Mouse (Mus musculus): ENCODE data around the gene Git1.

The Git1 gene

DNA sequence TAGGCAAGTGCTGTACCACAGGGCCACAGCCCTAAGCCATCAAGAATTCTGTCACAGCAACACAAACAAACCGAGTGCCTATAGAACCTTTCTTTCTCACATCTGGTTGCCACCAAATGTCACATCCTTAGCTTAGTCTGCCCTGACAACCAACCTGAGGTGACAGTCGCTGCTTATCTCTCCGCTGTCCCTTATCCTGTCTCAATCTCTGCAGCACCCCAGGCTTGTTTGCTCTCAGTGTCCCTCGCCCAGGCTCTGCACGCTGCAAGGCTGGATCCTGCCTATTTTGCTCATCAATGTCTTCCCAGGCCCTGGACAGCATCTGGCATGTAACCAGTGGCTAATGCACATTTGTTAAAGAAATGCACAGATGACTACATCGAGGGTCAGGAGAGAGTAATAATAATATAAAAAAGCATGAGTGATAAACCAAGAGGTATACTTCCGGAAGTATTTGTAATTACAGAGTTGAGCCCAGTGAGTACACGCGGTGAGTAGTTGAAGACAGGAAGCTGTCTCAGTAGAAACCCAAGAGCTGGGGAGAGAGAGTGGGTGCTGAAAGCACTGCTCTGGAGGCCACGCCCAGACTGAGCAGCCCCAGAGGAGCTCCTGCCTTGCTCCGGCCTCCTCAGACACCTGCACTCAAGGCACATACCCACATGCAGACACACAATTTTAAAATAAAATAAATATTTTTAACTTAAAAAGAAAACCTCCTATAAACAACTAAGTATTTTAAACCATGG is 9.7 kb upstream of the Git1 start:
- no peak for DNase-seq

DNA sequence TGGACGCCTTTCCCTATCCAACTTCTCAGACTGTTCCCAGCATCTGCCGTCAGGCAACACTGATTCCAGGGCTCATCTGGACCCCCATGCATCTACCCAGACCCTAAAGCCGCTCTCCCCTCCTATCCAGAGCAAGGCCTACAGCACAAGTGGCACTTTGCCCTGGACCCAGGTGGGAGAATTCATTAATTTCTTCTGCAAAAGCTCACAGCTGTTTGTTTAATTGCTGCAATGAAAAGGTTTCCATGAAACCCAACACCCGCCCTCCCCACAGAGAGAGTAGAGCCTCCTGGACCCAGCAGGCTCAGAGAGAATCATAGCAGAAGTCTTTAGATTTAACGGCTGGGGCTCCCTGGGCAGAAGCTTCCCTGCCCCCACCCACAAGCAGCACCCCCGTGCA is 8.1 kb upstream of the Git1 start:
- DNase-seq: no peak

DNA sequence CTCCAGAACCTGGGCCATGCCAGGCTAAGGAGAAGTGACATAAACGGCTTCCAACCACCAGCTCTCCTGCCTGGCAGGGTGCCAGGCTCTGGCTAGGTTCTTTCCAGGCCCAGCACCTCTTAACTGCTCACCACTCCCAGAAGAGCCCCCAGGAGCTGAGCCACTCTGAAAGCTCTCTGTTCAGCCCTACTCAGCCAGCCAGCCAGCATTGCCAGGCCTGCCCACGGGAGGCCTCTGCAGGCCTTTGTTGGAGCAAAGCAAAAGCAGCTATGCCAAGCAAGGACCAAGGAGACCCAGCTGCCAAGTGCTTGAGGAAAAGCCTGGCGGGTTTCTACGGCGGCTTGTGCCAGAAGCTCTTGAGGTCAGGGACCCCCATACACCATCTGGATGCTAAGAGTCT is 6.6 kb upstream of the Git1 start:
- DNase-seq: no peak

DNA sequence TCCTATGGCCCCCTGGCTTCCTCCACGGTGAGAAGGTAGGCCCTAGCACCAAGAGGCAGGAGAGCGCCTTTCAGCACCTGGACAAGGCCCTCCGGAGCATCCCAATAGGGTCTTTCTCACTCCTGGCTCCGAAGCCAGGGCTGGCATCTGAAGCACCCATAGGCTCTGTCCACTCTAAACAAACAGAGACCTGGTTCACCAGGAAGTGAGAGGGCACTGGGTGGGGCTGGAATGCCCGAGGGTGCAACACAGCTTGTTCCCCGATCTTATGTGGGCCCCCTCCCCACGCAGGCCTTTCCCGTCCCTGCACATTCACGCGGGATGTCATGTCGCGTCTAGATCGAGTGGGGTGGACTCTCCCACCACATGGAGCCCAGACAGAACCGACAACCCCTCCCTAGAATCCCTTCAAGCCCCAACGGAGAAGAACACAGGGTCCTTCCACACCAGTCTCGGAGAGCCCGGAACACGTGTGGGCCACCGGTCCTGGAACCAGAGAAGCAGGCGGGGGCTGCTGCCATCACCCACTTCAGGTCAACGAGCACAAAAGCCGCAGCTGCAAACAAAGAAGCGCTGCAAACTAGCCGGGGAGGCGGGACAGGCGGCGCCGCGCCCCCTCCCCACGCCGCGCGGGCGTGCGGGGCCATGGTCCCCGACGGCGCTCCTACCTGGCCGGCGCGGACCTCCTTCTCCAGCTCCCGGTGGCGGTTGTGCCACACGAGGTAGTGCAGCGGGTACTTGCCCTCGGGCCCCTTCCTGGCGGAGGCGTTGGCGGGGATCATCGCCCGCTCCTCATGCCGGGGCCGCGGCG is 4.4 kb upstream of the Git1 start:
- DNase-seq: no peak

DNA sequence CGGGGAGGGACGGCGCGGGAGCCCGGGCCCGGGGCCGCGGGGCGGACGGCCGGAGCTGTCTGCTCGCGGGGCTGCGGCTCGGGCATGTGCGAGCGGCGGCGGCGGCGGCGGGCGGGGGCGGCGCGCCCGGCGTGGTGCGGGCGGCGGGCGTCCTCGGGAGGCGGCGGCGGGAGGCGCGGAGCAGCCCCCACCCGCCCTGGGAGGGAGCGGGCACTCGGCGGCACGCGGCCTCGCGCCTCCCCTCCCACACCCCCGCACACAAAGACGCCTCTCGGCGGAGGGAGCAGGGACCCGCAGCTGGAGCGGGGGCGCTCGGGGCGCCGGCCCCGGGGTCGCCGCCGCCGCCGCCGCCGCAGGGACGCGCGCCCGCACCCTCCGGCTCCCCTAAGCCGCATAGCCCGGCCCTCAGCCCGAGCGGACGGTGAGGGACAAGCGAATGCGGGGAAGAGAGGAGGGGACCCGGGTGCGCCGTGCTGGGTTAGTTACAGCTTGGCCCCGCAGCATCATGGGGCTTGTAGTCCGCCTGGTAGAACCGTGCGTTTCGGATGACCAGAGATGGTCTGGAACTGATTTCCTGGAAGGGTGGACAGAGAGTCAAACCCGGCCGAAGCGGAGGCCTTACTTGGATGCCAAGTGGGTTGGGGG is 3.6 kb upstream of the Git1 start, which contains the start of gene Ankrd13b:
Gene Ankrd13b, minus strand, starts transcription at position 88 of the 645 bp plus-strand sequence.
- DNase-seq: peak; percentile 80

DNA sequence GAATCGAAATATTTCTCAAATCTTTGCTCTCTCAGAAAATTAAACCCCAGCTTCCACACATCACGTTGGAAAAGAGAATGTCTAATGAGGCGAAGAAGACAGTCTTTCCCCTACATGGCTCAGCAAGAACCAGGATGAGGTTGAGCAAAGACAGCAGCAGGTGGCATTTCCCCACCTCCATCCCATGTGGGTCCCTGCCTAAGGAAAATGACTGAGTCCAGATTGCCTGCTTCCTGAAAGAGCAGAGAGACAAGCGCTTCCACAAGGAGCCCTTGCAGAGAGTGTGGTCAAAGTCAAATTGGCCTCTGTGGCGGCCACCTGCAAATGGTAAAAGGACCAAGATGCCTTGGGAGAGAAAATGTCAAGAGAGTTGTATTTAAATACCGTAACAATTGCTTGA is 2.9 kb upstream of the Git1 start:
- no peak for DNase-seq

DNA sequence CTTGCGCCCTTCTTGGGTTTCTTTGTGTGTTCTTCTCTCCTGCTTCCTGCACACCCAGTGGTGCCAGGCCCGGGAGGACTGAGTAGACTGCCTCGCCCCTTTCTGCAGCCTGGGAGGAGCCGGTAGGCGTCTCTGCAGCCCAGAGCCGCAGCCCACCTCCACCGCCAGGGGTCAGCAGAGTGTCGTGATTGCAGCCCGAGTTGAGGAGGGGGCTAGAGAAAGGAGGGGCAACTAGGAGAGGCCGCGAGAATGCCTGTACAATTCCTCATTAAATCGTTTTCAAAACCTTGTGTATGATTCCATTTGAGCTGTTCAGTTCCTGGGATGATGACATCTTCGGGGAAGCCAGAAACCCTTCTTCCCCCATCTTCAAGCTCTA is 2.2 kb upstream of the Git1 start:
- DNase-seq: peak; percentile 90

DNA sequence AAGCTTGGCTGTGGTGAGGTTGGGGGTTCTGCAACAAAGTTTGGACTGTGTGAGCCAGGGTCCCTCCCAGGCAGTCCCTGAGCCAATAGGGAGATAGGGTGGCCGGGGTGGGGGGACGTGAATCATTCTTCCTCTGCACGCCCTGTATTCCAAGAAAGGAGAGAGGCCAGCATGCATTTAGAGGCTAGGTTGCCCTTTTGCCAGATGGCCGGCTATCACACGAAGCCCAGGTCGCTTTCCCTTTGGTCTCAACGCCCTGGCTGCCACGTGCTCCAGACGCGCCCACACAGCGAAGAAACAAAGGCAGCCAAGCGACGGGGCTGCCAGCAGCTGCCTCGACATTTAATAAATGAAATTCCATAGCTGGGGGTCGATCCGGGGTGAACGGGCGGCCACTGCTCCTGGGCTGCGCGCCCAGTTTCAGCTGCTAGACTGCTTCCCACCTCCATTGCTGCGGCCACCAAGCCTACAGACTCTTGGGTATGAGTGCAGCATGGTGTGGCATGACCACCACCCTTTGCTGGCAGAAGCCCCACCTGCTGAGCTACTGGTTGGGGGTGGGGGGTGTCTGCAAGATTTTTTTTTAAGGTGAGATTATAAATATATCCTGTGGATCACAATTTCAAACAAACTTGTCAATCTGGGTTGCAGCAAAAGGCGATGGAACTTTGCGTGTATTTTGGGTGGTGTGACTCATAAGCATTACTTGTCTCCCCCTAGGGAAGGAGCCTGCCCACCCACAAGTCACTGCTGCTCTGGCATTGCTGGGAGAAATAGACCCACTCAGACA is 1.7 kb upstream of the Git1 start:
- DNase-seq: no peak

DNA sequence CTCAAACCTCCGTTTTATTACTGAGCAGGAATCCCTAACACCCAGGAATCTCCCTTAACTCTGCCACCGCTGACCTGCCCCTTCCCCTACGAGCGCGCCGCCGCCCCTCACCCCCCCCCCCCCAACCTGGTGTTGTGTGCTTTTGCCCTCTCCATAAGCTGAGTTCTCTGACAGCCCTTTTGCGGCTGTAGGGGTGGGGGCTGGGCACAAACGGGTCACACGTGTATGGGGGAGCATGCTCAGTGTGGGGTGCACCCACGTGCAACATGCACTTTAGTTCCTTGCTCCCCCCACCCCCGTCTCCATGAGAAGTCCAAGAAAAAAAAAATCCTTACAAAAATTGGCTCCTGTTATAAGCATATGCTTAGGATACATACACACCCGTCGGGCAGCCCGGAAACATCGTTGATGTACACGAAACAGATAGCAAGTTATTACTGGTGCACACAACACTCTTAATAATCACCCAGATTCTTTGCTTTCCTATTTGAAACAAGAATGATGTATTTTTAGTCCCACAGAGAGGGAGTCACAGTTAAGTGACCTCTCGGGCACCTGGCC is 971 bp upstream of the Git1 start:
- DNase-seq: peak; percentile 76

DNA sequence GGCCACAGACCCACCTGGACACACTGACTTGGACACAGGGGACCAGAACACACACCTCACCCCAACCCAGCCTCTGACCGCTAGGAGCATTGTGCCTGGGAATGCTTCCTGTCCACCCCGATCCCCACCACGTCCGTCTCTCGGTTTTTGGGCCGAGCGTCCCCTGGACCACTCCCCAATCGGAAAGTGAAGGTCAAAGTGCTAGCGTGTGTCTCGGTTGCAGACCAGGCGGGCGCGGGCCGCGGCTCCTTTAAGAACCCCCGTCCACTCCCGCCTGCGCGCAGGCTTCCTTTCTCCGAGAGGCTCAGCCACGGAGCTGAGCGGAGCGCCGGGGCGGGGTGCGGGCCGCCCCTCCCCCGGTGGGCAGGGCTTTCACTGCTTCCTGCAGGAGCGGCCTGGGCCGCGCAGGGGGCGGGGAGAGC is 440 bp upstream of the Git1 start:
- peak; percentile 95 for DNase-seq

DNA sequence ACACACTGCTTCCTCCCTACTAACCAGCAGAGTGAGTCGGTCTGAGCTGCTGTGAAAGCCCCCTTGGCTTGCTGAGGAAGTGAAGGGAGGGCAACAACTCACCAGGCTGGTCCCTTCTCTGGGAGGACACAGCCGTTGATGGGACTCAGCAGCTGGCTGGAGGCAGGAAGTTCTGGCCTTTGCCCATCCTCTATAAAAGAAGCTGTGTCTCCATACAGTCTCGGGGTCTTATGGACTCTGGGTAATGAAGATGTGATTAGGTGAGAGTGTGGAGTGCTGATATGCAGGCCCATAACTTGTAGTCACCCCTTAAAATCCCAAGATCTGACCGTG is 948 bp downstream of the Git1 start:
- DNase-seq: no peak

DNA sequence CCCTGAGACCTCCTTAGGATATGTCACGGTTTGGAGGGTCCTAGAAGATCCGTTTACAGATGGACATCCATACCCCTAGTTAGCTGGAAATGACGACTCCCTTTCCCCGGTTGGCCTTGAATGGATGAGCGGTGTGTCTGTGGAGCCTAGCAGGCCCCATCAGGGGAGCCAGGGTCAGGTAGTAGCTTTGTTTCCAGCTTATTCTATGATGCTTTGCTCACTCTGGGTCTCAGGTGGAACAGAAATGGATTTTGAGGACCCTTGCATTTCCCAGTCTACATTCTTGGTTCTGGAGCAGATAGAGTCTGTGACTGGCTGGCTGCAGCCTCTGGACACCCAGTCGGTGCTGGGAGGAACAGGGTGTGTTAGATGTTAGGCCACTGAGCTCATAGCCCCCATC is 1.4 kb downstream of the Git1 start:
- DNase-seq: no peak

DNA sequence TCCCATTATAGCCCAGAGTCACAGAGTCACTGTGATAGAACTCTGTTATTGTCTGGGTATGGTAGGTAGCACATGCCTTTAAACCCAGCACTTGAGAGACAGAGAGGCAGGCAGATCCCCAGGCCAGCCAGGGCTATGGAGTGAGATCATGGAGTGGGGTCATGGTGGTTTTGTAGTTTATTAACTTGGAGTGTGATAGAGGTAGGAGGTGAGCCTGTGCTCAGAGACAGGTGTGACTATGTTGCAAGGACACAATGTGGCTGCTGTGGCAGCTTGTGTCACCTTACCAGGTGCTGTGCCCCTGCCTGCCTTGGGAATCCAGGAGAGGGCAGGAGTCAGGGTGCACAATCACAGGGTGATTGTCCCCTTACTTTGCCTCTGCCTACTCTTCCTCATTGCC is 2.1 kb downstream of the Git1 start:
- no peak for DNase-seq

DNA sequence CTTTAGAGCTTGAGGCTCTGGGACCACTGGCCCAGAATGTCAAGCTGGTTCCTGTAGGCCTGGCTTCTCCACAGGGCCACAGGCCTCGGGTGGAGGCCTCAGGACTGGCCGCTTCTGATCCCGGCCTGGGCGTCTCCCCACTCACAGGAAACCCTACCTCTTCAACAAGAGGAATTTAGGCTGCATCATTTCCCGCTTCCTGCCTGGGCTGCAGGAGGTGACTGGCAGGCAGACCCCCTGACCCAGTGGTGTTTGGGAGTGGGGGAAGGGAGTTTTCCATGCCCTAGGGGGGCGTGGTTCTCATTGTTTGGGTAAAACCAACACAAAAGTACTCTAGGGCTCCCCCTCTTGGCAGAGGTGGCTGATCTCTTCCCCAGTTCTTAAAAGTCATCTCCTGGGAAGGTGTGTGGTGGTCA is 4.0 kb downstream of the Git1 start:
- DNase-seq: no peak

DNA sequence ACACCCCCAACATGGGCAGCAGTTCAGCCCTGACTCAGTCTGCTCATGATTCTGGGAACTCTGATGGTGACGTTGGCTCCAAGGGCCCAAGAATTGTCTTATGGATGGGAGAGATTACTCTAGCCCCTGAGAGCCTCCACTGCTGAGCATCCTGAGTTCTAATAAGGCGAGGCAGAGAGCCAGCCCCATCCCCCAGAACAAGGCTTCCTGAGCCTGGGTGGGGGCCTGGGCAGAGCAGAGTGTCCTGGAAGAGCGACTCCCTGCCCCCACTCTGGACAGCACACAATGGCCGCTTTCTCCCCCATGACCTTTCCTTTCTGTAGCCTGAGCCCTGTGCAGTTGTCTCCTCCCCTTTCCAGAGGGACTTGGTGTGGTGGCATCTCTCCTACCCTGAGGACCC is 4.5 kb downstream of the Git1 start:
- DNase-seq: peak; percentile 84

DNA sequence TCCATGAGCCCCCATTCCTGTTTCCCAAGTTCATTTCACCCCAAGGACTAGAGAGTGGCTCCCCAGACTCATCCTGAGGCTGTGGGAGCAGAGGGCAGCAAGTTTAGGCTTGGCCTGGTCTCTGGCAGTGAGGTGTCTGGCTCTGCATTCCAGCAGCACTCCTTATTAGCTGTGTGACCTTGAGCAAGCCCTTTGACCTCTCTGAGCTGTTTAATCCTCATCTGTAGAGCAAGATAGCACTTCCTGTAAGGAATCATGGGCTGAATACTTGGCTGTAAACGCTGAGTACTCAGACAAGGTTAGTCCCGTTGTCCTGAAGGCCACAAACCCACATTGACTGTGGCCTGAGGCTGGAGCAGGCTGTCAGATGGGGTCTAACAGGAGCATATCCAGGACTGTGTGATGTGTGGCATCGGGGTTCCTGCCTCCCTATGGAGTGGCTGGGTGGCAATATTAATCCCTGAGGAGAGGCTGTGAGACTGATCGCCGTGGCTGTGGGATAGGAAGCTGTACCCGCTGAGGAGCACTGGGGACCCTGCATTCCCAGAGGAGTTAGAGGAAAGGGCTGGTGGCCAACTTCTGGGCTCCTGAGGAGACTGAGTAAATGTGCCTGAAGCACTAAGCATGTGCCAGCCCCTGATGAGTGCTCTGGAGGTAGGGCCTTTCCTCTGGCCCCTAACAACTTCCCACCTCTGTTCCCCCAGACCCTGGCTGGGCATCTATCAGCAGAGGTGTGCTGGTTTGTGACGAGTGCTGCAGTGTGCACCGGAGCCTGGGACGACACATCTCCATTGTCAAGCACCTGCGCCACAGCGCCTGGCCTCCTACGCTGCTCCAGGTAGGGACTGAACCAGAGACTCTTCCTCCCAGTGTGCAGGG is 5.1 kb downstream of the Git1 start:
- DNase-seq: no peak

DNA sequence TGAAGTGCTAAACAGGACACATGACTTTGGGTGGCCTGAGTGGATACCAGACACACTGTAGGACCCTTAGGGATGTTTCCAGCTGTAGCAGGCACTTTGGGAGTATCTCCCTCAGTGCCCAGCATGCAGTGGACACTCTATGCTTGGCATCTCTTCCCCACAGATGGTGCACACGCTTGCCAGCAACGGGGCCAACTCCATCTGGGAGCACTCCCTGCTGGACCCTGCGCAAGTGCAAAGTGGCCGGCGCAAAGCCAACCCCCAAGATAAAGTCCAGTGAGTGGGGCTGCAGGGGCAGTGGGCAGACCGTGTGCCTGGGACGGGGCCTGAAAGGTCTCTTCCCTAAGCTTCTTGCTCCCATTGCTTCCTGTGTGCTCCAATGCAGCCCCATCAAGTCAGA is 6.0 kb downstream of the Git1 start:
- no peak for DNase-seq

DNA sequence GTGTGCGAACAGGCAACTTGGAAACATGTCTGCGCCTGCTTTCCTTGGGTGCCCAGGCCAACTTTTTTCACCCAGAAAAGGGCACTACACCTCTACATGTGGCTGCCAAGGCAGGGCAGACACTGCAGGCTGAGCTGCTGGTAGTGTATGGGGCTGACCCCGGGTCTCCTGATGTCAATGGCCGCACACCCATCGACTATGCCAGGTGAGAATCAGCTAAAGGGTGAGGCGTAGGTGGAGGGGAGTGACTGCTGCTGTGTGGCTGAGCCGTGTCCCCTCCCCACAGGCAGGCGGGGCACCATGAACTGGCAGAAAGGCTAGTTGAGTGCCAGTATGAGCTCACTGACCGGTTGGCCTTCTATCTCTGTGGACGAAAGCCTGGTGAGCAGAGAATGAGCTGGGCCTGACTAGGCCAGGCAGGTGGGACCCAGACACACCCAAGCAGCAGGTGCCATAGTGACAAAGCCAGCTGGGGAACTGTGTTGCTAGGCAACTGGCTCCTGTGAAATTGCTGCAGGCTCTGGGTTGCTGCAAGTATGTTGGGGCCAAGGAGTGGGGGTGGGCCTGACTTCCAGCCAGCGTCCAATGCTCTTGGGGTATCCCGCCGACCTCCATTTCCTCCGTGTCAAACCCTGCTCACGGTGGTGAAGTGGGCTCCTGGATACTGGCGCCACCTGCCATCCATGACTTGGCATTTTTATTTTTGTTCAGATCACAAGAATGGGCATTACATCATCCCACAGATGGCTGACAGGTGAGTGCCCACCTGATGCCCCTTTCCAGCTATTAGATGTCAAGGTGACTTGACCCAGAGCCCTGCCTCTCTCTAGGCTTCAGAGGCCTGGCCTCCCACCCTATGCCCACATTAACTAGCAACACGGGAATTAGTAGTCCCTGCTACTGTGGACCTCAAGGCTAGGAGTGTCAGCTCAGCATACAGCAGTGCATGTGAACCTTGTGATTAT is 7.3 kb downstream of the Git1 start:
- no peak for DNase-seq

DNA sequence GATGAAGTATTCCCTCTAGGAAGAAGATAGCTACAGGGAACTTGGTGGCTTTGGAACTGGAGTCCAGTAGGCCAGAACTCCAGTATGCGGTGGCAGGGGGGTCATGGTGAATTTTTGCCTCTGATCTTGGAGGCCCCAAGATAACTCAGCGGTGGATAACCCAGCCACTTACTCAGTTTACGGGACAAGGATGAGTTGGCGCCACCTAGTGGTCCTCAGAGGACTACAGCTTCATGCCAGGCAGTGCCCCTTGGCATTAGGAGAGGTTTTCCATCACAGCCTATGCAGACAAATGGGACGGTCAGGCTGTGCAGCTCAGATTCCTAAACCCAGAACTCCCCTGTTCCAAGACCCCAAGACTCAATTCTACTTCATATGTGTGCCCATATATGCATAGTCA is 8.0 kb downstream of the Git1 start:
- DNase-seq: peak; percentile 81

DNA sequence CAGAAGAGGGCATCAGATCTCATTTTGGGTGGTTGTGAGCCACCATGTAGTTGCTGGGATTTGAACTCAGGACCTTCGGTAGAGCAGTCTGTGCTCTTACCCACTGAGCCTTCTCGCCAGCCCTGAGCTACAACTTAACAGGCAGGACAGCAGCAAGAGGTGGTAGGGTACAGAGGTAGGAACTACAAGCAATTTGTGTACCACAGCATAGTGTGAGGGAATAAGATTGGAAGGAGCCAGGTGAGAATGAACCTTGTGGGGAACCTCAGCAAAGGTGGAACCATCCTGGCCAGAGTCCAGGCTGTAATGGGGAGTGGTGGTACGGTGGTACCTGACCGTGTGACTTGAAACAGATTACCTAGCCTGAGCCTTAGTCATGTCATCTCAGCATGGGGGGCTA is 8.6 kb downstream of the Git1 start:
- DNase-seq: no peak

DNA sequence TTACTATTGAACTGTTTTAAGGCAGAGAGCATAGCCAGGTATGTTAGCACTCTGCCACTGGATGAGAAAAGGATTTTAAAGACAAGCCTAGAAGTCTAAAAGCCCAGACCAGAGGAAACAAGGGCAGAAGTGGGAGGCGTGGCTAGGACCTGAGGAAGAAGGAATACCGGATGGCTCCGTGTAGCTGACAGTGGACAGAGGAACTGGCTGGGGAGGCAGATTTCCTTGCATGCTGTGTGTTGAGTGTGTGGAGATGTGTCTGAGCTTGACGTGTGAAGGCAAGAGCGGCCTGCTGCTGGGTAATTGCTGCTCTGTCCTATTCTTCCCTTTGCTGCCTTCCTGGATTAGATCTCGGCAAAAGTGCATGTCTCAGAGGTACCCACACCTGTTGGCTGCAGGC is 9.1 kb downstream of the Git1 start:
- no peak for DNase-seq

Measured in layer of hippocampus, adult 9-11 months (tissue).